Mouse (Mus musculus): ENCODE measurements around the gene Vps41. TPM values are rescaled to one million over a fixed set of nuclear protein-coding genes. Genes with fewer than 3 reads are reported as not detected.

Gene Vps41
- polyA plus RNA-seq (2017; shearing (Covaris generic)): 84.3 TPM

DNA sequence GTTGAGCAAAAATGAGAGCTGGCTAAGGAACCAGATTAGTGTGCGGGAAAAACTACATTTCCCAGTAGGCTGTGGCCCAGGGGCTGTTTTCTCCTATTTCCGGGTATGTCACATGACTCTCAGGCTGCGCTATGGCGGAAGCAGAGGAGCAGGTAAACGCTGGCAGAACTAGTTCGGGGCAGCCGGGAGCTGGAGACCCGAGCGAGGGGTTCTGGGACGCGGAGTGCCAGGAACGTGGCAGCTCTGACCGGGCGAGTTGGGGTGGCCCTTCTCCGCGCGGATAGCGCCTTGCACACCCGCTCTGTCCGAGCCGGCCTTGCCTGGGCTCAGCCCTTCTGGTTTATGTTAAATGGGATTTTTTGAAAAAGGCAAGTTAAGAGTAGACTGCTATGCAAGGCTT, at the start of gene Vps41:
Vps41 (plus strand) TSS at position 102 of the 400 bp plus-strand sequence.

Other genes with a start within 250 kb of the Vps41 start
- gene Amph, start 230.9 kb downstream of the Vps41 start, polyA plus RNA-seq (2017; shearing (Covaris generic)): not detected